Mouse (Mus musculus) spleen, adult 18-20 months (tissue): Measurements from ENCODE around the gene Chmp5.
"Not testable (repeated sequence)": the region's sequence is repeated elsewhere in the genome, so short reads cannot be mapped to it uniquely, and the experiment has no call there.

Experiments
- DNase-seq, 2 experiments: peaks; one replicate each; pipeline ENCODE4 v3.0.0; 2022; ENCODE audit warnings: mixed read lengths in 2 of 2

Chmp5 gene

GRCm38 (mm10) chr4:40948160-40948708, at the start of gene Chmp5, which contains the start of gene Bag1:
Gene Chmp5 (plus strand): TSS chr4:40948407.
Gene Bag1 (minus strand): TSS chr4:40948294.
- peak; percentile 97 to 99 for DNase-seq

GRCm38 (mm10) chr4:40898476-40899044, 49.6 kb upstream of the Chmp5 start:
- DNase-seq: no peak

GRCm38 (mm10) chr4:40899264-40899663, 48.9 kb upstream of the Chmp5 start:
- no peak for DNase-seq

- DNase-seq: no peak
These were observed 48.1 kb upstream of the Chmp5 start for GRCm38 (mm10) chr4:40900071-40900470.

GRCm38 (mm10) chr4:40900612-40901011, 47.6 kb upstream of the Chmp5 start:
- no peak for DNase-seq

- DNase-seq: no peak
These were observed 41.9 kb upstream of the Chmp5 start for GRCm38 (mm10) chr4:40906298-40906697.

GRCm38 (mm10) chr4:40908261-40908969, 39.8 kb upstream of the Chmp5 start:
- no peak for DNase-seq

- no peak for DNase-seq
These were observed 33.8 kb upstream of the Chmp5 start for GRCm38 (mm10) chr4:40914287-40914867.

- DNase-seq: no peak
These were observed 32.3 kb upstream of the Chmp5 start for GRCm38 (mm10) chr4:40915947-40916346.

GRCm38 (mm10) chr4:40916592-40917155, 31.5 kb upstream of the Chmp5 start:
- DNase-seq: no peak

- DNase-seq: no peak
These were observed 28.4 kb upstream of the Chmp5 start, which contains the start of gene Spink4 for GRCm38 (mm10) chr4:40919785-40920184. Gene Spink4 (plus strand): TSS chr4:40920052.

GRCm38 (mm10) chr4:40920576-40920975, 27.6 kb upstream of the Chmp5 start:
- DNase-seq: no peak

GRCm38 (mm10) chr4:40921288-40921687, 26.9 kb upstream of the Chmp5 start:
- no peak for DNase-seq

GRCm38 (mm10) chr4:40923087-40923651, 25.0 kb upstream of the Chmp5 start:
- no peak for DNase-seq

GRCm38 (mm10) chr4:40925568-40925967, 22.6 kb upstream of the Chmp5 start:
- no peak for DNase-seq

GRCm38 (mm10) chr4:40929046-40929445, 19.2 kb upstream of the Chmp5 start:
- no peak for DNase-seq

GRCm38 (mm10) chr4:40933694-40934093, 14.5 kb upstream of the Chmp5 start:
- no peak for DNase-seq

- not testable (repeated sequence) for DNase-seq
These were observed 13.8 kb upstream of the Chmp5 start for GRCm38 (mm10) chr4:40934369-40934768.

GRCm38 (mm10) chr4:40936175-40936839, 11.9 kb upstream of the Chmp5 start:
- no peak for DNase-seq

- no peak for DNase-seq
These were observed 9.4 kb upstream of the Chmp5 start for GRCm38 (mm10) chr4:40938793-40939192.

- no peak for DNase-seq
These were observed 4.6 kb upstream of the Chmp5 start for GRCm38 (mm10) chr4:40943651-40944050.

- DNase-seq: no peak
These were observed 1.6 kb upstream of the Chmp5 start for GRCm38 (mm10) chr4:40946516-40947121.
